ENCODE assay signal across 8 mouse cellular contexts in the genomic region with DNA sequence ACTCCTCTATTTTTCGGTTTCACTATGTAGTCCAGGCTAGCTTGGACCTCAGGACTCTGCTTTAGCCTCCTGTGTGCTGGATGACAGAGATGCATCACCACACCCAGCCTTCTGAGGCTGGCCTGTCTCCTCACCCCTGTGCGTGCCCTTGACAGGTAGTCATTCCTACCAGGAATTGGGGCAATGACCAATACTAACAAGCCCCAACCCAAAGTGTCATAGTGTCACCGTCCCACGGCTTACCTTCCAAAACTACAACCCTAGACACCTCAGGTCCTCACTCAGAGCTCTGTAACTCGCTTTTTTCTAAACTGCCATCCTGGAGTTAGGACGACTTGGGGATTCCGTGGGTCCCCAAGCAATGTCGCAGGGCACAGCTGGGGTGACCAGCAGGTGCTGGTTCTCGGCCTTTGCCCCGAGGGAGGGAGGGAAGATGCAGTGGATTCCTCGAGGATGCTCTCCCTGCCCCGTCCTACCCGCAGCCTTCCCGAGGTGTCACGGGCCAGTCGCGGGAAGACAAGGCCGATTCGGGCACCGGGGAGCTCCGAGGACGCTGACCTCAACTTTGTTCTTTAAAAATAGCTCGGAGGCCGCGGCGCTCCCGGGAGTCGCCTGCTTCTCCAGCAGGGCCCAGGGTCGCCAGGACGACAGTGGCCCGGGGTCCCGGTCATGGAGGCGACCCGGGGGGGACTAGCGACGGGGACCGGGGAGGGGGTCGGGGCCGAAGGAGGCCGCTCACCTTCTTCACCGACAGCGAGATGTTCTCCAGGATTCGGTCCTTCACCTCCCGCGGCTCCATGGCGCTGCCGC. TPM values are rescaled to one million over a fixed set of nuclear protein-coding genes. Genes with fewer than 3 reads are reported as not detected.
A peak's percentile ranks its signal among the peaks of the same experiment; 100 is the strongest.
DNase-seq lines count a peak whose midpoint lies in the region; ATAC-seq and TF ChIP-seq lines count a peak whose summit lies in the region.

No protein-coding gene starts in this region.

- no peaks in the 10 kb centered on the region for H3K9me3 ChIP-seq in G1E (replicated peaks)
- H3K9me3 ChIP-seq in embryonic facial prominence, embryonic 10.5 days, result no peaks in the 10 kb centered on the region
- no peaks in the 10 kb centered on the region for H3K9me3 ChIP-seq in heart, embryonic 14.5 days (ENCODE audit: control insufficient read depth, low read length)
- no peaks in the 10 kb centered on the region for H3K9me3 ChIP-seq in kidney, postnatal 0 days (replicated peaks; ENCODE audit: low read length)
- H3K9me3 ChIP-seq in megakaryocyte, embryonic 14.5 days, result no peaks in the 10 kb centered on the region
- no peaks in the 10 kb centered on the region for H3K9me3 ChIP-seq in stomach, embryonic 16.5 days (replicated peaks; ENCODE audit: control insufficient read depth, low read length)

- H3K27ac ChIP-seq in embryonic facial prominence, embryonic 10.5 days (replicated peaks), result peak overlapping the region; percentile 91
- H3K27ac ChIP-seq in heart, embryonic 14.5 days (replicated peaks in 1 of 2; ENCODE audit: control insufficient read depth in 1 of 2, insufficient read depth in 1 of 2, low read depth in 2 of 2, low read length in 2 of 2), result peak overlapping the region; percentile 81 to 91
- H3K27ac ChIP-seq in kidney, postnatal 0 days, result peak overlapping the region; percentile 84
- H3K27ac ChIP-seq in stomach, embryonic 16.5 days (ENCODE audit: low read length), result peak overlapping the region; percentile 72

- no peak for TF ChIP-seq CTCF in G1E (IDR thresholded peaks at IDR 0.05; ENCODE audit: low read depth, low read length)
- no peak for TF ChIP-seq CTCF in kidney, postnatal 0 days (IDR thresholded peaks at IDR 0.05; ENCODE audit: low read depth)

- peaks cover 36% of the 10 kb centered on the region for H3K4me1 ChIP-seq in G1E (ENCODE audit: insufficient read depth, low read depth, low read length)
- H3K4me1 ChIP-seq in embryonic facial prominence, embryonic 10.5 days, result peaks cover 20% of the 10 kb centered on the region
- peaks cover 12 to 16% of the 10 kb centered on the region in 2 experiments for H3K4me1 ChIP-seq in heart, embryonic 14.5 days (ENCODE audit: control insufficient read depth in 2 of 2, insufficient read depth in 2 of 2, low read length in 2 of 2)
- peaks cover 7% of the 10 kb centered on the region for H3K4me1 ChIP-seq in kidney, postnatal 0 days (replicated peaks; ENCODE audit: insufficient read depth, low read length)
- H3K4me1 ChIP-seq in megakaryocyte, embryonic 14.5 days, result peaks cover 40% of the 10 kb centered on the region
- peaks cover 9% of the 10 kb centered on the region for H3K4me1 ChIP-seq in stomach, embryonic 16.5 days (ENCODE audit: control insufficient read depth, insufficient read depth, low read length)

- peaks cover 35% of the 10 kb centered on the region for H3K36me3 ChIP-seq in G1E (replicated peaks)
- peaks cover 38% of the 10 kb centered on the region for H3K36me3 ChIP-seq in embryonic facial prominence, embryonic 10.5 days (replicated peaks)
- peaks cover 26% of the 10 kb centered on the region for H3K36me3 ChIP-seq in heart, embryonic 14.5 days (ENCODE audit: control insufficient read depth, insufficient read depth, low read length)
- peaks cover 11% of the 10 kb centered on the region; the same call in 1 of the 2 replicates for H3K36me3 ChIP-seq in kidney, postnatal 0 days (ENCODE audit: insufficient read depth, low read length)
- peaks cover 31% of the 10 kb centered on the region for H3K36me3 ChIP-seq in megakaryocyte, embryonic 14.5 days (replicated peaks; ENCODE audit: low read length)
- 0 out of 2 replicates have a peak, but pooled peaks cover 7% of the 10 kb centered on the region for H3K36me3 ChIP-seq in stomach, embryonic 16.5 days (ENCODE audit: control insufficient read depth, insufficient read depth, low read length)

- 5% methylated on average over 47 of the region's 47 CpGs for WGBS in embryonic facial prominence, embryonic 10.5 days
- 4% methylated on average over 31 of the region's 47 CpGs for whole genome bisulfite sequencing in heart, embryonic 14.5 days
- 3% methylated on average over 39 of the region's 47 CpGs for WGBS in kidney, postnatal 0 days
- WGBS in stomach, embryonic 16.5 days, result 3% methylated on average over 47 of the region's 47 CpGs

- H3K9ac ChIP-seq in heart, embryonic 14.5 days (ENCODE audit: low read length), result peak overlapping the region; percentile 98
- peak overlapping the region; percentile 97 for H3K9ac ChIP-seq in kidney, postnatal 0 days (ENCODE audit: low read depth, low read length)
- peak overlapping the region; percentile 98 for H3K9ac ChIP-seq in stomach, embryonic 16.5 days (ENCODE audit: low read length)

- peaks cover 2% of the 10 kb centered on the region for H3K27me3 ChIP-seq in G1E (ENCODE audit: insufficient read depth, low read length)
- H3K27me3 ChIP-seq in embryonic facial prominence, embryonic 10.5 days (replicated peaks; ENCODE audit: low read depth, poor library complexity, severe bottlenecking), result no peaks in the 10 kb centered on the region
- H3K27me3 ChIP-seq in heart, embryonic 14.5 days (ENCODE audit: control insufficient read depth, insufficient read depth, low read length), result no peaks in the 10 kb centered on the region
- no peaks in the 10 kb centered on the region for H3K27me3 ChIP-seq in kidney, postnatal 0 days (ENCODE audit: insufficient read depth, low read length)
- H3K27me3 ChIP-seq in megakaryocyte, embryonic 14.5 days (replicated peaks), result peaks cover 8% of the 10 kb centered on the region
- H3K27me3 ChIP-seq in stomach, embryonic 16.5 days (ENCODE audit: control insufficient read depth, insufficient read depth, low read length), result no peaks in the 10 kb centered on the region

- peak; percentile 15 to 21 for DNase-seq in B cell, adult 2 months
- DNase-seq in G1E (ENCODE audit: low spot score), result peak; percentile 35
- peak; percentile 62 for DNase-seq in embryonic facial prominence, embryonic 10.5 days (ENCODE audit: low spot score)
- DNase-seq in kidney, postnatal 0 days (ENCODE audit: low spot score), result no peak
- no peak for DNase-seq in c-Kit-positive CD71-positive TER-119-positive erythroid progenitor cells, embryonic 14.5 days (ENCODE audit: low spot score)

- ATAC-seq in G1E (ENCODE audit: extremely low read depth, insufficient number of reproducible peaks, low FRiP score, poor library complexity, severe bottlenecking), result no peak
- no peak for ATAC-seq in heart, embryonic 14.5 days (ENCODE audit: insufficient number of reproducible peaks, insufficient read depth, low FRiP score, low read depth)
- 0 out of 2 replicates have a peak, but pooled peaks have one; percentile 12 for ATAC-seq in kidney, postnatal 0 days (replicated peaks; ENCODE audit: low FRiP score, low read depth)
- peak; percentile 16; the same call in 1 of the 2 replicates for ATAC-seq in stomach, embryonic 16.5 days (ENCODE audit: insufficient read depth, low FRiP score)

- peak overlapping the region; percentile 75 for H3K4me2 ChIP-seq in heart, embryonic 14.5 days (ENCODE audit: low read length)
- H3K4me2 ChIP-seq in kidney, postnatal 0 days (ENCODE audit: low read length), result peak overlapping the region; percentile 69
- peak overlapping the region; percentile 93 for H3K4me2 ChIP-seq in stomach, embryonic 16.5 days (ENCODE audit: low read depth, low read length)

- peak overlapping the region; percentile 81 for H3K4me3 ChIP-seq in G1E (ENCODE audit: low read depth, low read length)
- peak overlapping the region; percentile 93 for H3K4me3 ChIP-seq in embryonic facial prominence, embryonic 10.5 days
- H3K4me3 ChIP-seq in heart, embryonic 14.5 days (ENCODE audit: control insufficient read depth in 1 of 2, insufficient read depth in 1 of 2, low read depth in 1 of 2, low read length in 2 of 2), result peak overlapping the region; percentile 79 to 86
- H3K4me3 ChIP-seq in kidney, postnatal 0 days (replicated peaks; ENCODE audit: low read depth, low read length), result peak overlapping the region; percentile 79
- H3K4me3 ChIP-seq in megakaryocyte, embryonic 14.5 days (replicated peaks), result peak overlapping the region; percentile 97
- H3K4me3 ChIP-seq in stomach, embryonic 16.5 days (replicated peaks; ENCODE audit: low read length), result peak overlapping the region; percentile 86

RNA-seq across cellular contexts. Expression of gene Plekhm2, which starts 1.4 kb away (rescaled TPM):
- 20.2 and 29.0 TPM in 2 replicates for total RNA-seq in G1E (2014; fragmentation: Nextera tagmentation)
- total RNA-seq in G1E (2017), result 7.5 and 8.3 TPM in 2 replicates
- polyA plus RNA-seq in G1E (2012), result 20.0 and 21.5 TPM in 2 replicates
- 4.9 and 5.2 TPM in 2 replicates for polyA plus RNA-seq in embryonic facial prominence, embryonic 10.5 days (2016; fragmentation: Nextera tagmentation; extraction: Ambion mirVana)
- 6.6 and 7.8 TPM in 2 replicates for polyA plus RNA-seq in heart, embryonic 14.5 days (2014; fragmentation: Nextera tagmentation; extraction: Ambion mirVana)
- 6.0 and 6.2 TPM in 2 replicates for polyA plus RNA-seq in kidney, postnatal 0 days (2015; fragmentation: Nextera tagmentation; extraction: Ambion mirVana)
- polyA plus RNA-seq in megakaryocyte, embryonic 14.5 days (2012; ENCODE audit: insufficient read depth, low replicate concordance), result 19.4 and 24.8 TPM in 2 replicates
- 4.4 and 6.3 TPM in 2 replicates for polyA plus RNA-seq in stomach, embryonic 16.5 days (2015; fragmentation: Nextera tagmentation; extraction: Ambion mirVana)

RNA-seq across cellular contexts. Expression of gene Rsc1a1, which starts 22.1 kb away (rescaled TPM):
- total RNA-seq in G1E (2014; fragmentation: Nextera tagmentation) (15.0 and 22.3 TPM in 2 replicates), G1E (2017) (7.3 and 9.9 TPM in 2 replicates)
- 2.4 TPM in 1 of 2 replicates, not detected in the other for polyA plus RNA-seq in G1E (2012)
- polyA plus RNA-seq in embryonic facial prominence, embryonic 10.5 days (2016; fragmentation: Nextera tagmentation; extraction: Ambion mirVana), result 1.1 and 2.3 TPM in 2 replicates
- polyA plus RNA-seq in heart, embryonic 14.5 days (2014; fragmentation: Nextera tagmentation; extraction: Ambion mirVana), result 0.72 and 2.1 TPM in 2 replicates
- not detected in 2 replicates for polyA plus RNA-seq in kidney, postnatal 0 days (2015; fragmentation: Nextera tagmentation; extraction: Ambion mirVana)
- 3.0 and 5.9 TPM in 2 replicates for polyA plus RNA-seq in megakaryocyte, embryonic 14.5 days (2012; ENCODE audit: insufficient read depth, low replicate concordance)
- polyA plus RNA-seq in stomach, embryonic 16.5 days (2015; fragmentation: Nextera tagmentation; extraction: Ambion mirVana), result not detected in 2 replicates

RNA-seq across cellular contexts. Expression of gene Slc25a34, which starts 39.7 kb away (rescaled TPM):
- not detected in 2 replicates for total RNA-seq in G1E (2014; fragmentation: Nextera tagmentation)
- total RNA-seq in G1E (2017), result 0.12 and 0.16 TPM in 2 replicates
- not detected in 2 replicates for polyA plus RNA-seq in G1E (2012)
- 0.09 TPM in 1 of 2 replicates, not detected in the other for polyA plus RNA-seq in embryonic facial prominence, embryonic 10.5 days (2016; fragmentation: Nextera tagmentation; extraction: Ambion mirVana)
- polyA plus RNA-seq in heart, embryonic 14.5 days (2014; fragmentation: Nextera tagmentation; extraction: Ambion mirVana), result 0.09 and 0.19 TPM in 2 replicates
- polyA plus RNA-seq in kidney, postnatal 0 days (2015; fragmentation: Nextera tagmentation; extraction: Ambion mirVana), result 1.9 and 2.3 TPM in 2 replicates
- not detected in 2 replicates for polyA plus RNA-seq in megakaryocyte, embryonic 14.5 days (2012; ENCODE audit: insufficient read depth, low replicate concordance)
- polyA plus RNA-seq in stomach, embryonic 16.5 days (2015; fragmentation: Nextera tagmentation; extraction: Ambion mirVana), result 0.62 and 1.6 TPM in 2 replicates

RNA-seq across cellular contexts. Expression of gene Tmem82, which starts 44.9 kb away (rescaled TPM):
- total RNA-seq in G1E (2014; fragmentation: Nextera tagmentation), result not detected in 2 replicates
- total RNA-seq in G1E (2017), result 0.11 TPM in 1 of 2 replicates, not detected in the other
- not detected in 2 replicates for polyA plus RNA-seq in G1E (2012)
- 1.5 and 2.1 TPM in 2 replicates for polyA plus RNA-seq in embryonic facial prominence, embryonic 10.5 days (2016; fragmentation: Nextera tagmentation; extraction: Ambion mirVana)
- 0.19 and 0.43 TPM in 2 replicates for polyA plus RNA-seq in heart, embryonic 14.5 days (2014; fragmentation: Nextera tagmentation; extraction: Ambion mirVana)
- polyA plus RNA-seq in kidney, postnatal 0 days (2015; fragmentation: Nextera tagmentation; extraction: Ambion mirVana), result 7.7 and 9.5 TPM in 2 replicates
- polyA plus RNA-seq in megakaryocyte, embryonic 14.5 days (2012; ENCODE audit: insufficient read depth, low replicate concordance), result 1.1 TPM in 1 of 2 replicates, not detected in the other
- 2.7 and 3.8 TPM in 2 replicates for polyA plus RNA-seq in stomach, embryonic 16.5 days (2015; fragmentation: Nextera tagmentation; extraction: Ambion mirVana)

RNA-seq across cellular contexts. Expression of gene Fblim1, which starts 57.4 kb away (rescaled TPM):
- total RNA-seq in G1E (2014; fragmentation: Nextera tagmentation), result not detected in 2 replicates
- 0.11 TPM in 1 of 2 replicates, not detected in the other for total RNA-seq in G1E (2017)
- not detected in 2 replicates for polyA plus RNA-seq in G1E (2012)
- 56.3 and 68.1 TPM in 2 replicates for polyA plus RNA-seq in embryonic facial prominence, embryonic 10.5 days (2016; fragmentation: Nextera tagmentation; extraction: Ambion mirVana)
- 45.2 and 45.7 TPM in 2 replicates for polyA plus RNA-seq in heart, embryonic 14.5 days (2014; fragmentation: Nextera tagmentation; extraction: Ambion mirVana)
- polyA plus RNA-seq in kidney, postnatal 0 days (2015; fragmentation: Nextera tagmentation; extraction: Ambion mirVana), result 58.1 and 64.6 TPM in 2 replicates
- polyA plus RNA-seq in megakaryocyte, embryonic 14.5 days (2012; ENCODE audit: insufficient read depth, low replicate concordance), result 4.7 and 17.1 TPM in 2 replicates
- polyA plus RNA-seq in stomach, embryonic 16.5 days (2015; fragmentation: Nextera tagmentation; extraction: Ambion mirVana), result 77.2 and 85.0 TPM in 2 replicates

Comparison
In these comparisons a context has a peak if more than half of its experiments do, and no peak if none do; other contexts are left out.
1. DNase-seq: peak in B cell, adult 2 months (2 of 2), G1E (single experiment) and embryonic facial prominence, embryonic 10.5 days (single experiment); none in kidney, postnatal 0 days (single experiment) and c-Kit-positive CD71-positive TER-119-positive erythroid progenitor cells, embryonic 14.5 days (single experiment).
2. ATAC-seq: peak in kidney, postnatal 0 days (single experiment) and stomach, embryonic 16.5 days (single experiment); none in G1E (single experiment) and heart, embryonic 14.5 days (single experiment).
3. Peak in every context shown above with its lines, with median percentiles within 50 percentile points of each other: H3K4me3 ChIP-seq, H3K27ac ChIP-seq, H3K4me2 ChIP-seq and H3K9ac ChIP-seq.